Mouse (Mus musculus): ENCODE data around the gene Kif26a.
A peak's percentile ranks its signal among the peaks of the same experiment; 100 is the strongest.

Kif26a gene

DNA sequence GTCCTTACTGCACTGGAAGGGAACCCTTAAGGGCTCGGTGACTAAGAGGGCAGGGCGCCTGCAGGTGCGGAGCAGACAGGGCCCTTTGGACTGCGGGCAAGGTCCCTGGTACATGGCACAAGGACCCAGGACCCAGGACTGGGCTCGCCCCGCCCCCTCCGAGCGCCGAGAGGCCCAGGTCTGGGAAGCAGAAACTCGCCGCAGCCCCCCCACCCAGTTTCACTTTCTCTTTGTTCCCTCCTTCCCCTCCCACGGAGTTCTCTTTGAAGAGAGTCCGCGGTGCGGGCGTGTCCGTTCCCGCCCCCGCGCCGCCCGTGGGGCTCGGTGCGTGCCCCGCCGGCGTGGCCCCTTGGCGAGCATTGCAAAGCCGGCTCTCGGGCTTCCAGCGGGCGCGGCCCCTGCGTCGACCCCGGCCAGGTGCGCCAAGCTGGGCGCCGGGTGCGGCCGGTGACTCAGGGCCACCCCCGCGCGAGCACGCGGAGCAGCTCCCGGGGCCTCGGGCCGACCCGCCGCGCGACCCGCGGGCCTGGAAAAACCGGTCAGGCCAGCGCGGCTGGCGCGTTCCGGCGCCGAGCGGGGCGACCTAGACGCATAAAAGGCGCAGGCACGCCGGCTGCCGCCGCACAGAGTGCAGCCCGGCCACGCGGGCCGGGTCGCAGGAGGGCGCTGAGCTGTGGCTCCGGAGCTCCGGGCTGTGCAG, 15.7 kb upstream of the Kif26a start:
- no peak for DNase-seq (ENCODE audit: low spot score)

DNA sequence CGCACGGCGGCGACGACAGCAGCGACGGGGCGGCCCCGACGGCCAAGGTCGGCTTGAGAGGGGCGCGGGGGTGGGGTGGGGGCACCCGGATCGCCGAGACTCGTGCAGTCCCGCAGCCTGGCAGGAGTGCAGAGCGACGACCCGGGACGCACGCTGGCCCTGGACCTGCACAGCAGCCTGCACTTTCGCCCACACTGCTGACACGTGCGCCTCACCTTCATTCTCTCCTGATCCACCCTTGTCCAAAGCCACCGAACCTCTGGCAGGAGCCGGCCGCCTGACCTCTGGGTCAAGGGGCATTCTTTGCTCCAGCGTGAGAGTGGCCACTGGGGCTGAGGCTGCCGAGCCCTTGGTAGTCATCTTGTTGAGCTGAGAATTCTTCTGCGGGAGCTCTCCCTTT, 15.1 kb upstream of the Kif26a start:
- no peak for DNase-seq (ENCODE audit: low spot score)

DNA sequence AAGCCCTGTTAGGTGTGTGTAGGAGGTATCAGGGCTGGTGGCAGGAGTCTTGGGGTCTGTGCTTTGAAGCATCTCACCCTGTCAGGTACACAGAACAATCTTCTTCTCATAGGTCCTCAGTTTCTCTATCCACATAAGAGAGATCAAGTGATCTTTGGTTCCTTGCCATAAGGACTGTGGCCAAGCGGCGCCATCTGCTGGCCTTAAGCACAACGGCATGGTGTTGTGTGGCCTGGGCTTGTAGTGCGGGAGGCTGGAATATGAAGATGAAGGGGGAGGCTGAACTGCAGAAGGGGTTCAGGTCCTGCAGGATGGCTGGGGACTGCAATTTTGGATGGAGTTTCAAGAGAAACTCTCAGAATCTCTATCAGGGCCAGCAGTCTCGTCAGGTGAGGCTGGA, 5.8 kb upstream of the Kif26a start:
- DNase-seq (ENCODE audit: low spot score): no peak

DNA sequence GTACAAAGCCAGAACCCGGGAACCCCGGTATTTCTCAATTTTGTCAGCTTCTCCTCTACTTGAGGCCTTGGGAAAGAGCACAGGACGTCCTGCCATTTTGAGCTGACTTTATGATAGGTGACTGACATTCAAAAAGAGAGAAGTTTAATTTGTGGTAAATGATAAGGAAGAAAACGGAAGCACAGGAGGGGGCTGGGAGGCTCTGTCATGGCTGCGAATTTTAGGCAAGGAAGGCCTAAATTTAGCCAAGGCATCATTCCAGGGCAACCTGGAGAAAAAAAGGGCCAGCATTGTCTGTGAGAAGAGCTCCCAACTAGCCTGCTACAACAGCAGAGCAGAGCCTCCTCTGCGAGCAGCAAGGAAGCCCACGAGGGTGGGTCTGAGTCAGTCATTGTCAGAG, 5.3 kb upstream of the Kif26a start:
- no peak for DNase-seq (ENCODE audit: low spot score)

DNA sequence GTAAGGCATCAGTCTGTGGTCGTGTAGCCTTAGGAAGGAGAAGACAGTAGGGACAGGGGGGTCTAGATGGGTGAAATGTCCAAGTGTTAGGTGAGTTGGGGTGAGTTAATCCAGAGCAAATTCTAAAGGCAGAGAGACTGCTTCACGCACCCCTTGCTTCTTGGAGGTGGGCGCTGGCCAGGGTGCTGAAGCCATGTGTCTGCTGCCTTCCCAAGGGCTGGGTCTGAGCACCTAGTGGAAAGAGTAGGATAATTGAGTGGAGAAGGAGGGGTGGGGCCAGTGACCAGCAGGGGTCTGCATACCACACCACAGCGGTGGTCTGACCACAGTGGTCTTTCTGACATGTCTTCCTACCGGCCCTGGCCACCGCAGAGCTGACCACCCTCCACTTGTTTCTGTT, 4.7 kb upstream of the Kif26a start:
- DNase-seq (ENCODE audit: low spot score): no peak

DNA sequence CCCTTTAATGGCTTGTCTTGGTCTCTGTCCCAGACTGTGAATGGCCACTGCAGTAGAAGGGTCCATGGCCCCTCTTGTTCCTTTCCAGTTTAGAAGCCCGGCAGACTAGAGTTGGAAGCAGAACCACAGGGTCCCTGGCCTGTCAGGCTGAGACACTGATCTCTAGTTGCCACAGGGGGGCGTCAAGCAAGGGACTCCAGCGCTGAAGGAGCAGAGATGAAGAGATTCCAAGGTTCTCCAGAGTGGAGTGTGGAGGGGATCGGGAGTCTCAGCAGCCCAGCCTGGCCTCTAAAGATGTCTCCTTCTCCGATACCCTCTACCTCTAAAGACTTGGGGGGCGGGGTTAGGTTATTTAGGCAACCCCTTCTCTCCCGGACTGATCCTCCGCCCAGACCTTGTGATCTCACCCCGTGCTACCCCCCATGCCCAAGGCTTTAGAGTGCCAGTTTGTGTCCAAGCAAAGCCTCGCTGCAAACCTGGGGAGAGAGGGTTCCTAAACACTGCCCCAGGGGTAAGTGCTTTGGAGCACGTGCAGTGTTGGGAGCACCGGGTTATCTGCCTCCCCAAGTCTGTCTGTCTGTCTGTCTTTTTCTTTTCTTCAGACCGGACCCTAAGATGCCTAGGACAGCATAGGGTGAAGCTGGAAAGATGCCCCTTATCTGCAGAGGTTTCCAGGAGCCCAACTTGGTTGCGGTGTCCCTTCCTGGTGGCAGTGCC, 2.7 kb upstream of the Kif26a start:
- DNase-seq (ENCODE audit: low spot score): no peak

DNA sequence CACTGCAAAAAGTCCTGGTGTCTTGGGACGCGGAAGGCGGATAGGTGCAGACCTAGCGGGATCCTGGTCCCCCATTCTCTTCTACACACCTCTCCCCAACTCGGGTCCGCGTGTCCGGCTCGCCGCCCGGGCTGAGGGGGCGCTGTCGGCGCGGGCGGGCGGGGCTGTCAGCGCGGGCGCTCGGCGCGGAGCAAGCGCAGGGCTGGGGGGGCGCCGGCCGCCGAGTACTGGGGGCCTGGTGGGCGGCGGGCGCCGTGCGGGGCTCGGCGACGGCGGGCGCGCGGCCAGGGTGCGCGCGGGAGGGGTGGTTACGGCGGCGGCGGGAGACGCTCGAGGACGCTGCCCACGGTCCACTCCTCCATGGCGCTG, 2.2 kb upstream of the Kif26a start:
- no peak for DNase-seq (ENCODE audit: low spot score)

DNA sequence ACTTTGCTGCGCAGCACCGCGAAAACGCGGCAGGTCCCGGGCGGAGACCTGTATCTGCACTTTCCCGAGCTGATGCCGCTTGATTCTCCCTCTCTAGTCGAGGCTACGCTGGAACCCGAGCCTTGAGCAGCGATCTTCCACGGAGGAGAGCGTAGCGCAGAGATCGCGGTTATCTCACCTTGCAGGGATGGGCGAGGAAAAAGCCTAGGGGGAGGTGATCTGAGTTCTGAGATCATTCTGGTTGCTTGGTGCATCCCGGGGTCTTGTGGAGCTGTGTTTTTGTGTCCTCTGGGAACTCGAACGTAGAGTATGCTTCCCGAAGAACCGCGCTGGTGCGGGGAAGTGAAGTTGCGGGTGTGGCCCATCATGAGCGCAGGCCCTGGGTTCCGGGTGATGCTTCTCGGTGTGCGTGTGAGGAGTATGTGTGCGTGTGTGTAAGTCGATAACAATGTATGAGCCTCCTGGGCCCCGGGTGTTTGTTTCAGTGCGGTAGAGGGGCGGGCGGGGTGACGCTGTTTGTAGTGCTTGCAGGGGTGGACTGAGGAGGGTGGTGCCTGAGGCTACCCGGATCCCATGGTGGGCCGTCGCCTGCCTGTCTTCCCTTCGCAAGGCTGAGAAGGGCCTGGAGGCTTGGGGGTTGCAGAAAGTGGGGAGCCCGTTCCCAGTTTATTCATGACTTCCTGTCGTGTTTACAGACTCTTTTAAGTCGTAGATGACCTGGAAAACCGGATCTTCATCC, 1.5 kb upstream of the Kif26a start:
- DNase-seq (ENCODE audit: low spot score): no peak

DNA sequence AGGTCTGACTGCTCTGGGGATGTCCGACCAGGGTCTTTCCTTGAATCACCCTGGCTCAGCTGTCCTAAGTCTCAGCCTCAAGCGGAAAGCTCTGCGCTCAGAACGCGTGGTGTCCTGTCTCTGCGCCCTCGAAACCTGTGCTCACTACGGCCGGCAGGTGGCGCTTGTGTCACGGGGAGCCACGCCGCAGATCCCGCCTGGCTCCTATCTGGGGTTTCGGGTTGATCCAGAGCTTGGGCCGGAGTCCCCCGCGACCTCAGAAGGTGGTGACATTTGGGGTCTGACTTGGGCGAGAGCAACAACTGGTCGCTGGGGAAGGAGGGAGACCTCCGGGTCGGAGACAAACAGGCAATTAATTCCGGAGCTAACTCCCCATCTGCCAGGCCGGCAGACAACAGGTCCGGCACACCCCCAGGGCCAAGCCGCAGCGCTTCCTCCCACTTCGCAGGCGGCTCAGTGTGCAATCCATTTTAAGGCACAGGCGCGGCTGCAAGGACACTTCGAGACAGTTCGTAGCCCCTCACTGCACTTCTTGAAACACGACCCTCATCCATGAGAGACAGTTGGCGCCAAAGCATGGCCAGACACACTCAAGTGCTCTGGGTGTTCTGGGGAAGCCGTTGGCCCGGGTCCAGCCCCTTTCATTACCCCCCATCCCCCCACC, 665 bp upstream of the Kif26a start:
- DNase-seq (ENCODE audit: low spot score): peak; percentile 43

DNA sequence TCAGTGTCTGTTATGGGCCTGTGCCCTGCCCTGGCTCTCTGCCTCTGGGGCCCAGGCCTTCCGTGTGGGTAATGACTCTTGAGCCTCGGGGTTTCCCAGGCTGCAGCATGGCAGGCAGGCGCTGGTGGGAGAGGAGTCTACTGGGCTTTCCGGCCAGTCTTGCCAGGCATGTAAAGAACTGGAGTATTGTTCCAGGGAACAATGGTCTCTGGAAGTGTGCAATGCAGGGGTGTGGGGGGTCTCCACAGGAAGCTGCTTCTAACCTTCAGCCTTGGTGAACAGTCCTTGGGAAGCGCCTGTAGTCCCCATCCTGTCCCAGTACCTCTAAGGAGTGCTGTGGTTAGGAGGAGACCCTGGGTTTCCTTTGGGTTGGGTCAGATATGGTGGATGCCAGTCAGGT, 1.4 kb downstream of the Kif26a start:
- DNase-seq (ENCODE audit: low spot score): no peak

DNA sequence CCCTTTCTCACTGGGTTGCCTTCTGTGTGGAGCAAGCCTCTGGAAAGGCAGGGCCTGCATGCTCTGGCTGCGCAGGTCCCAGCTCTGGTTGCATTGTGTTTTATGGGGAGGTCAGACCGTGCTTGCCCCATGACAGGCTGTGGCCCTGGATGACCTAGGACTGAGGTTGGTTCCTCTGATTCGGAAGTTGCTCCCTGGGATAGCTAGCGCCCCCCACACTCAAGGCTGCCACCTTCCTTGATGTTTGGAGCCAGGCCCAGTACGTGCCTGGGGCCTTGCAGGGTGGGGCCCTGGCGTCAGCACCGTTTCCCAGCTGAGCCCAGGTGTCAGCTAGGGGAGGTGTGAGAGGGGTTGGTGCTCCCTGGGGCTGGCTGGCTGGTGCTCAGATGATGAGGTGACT, 4.0 kb downstream of the Kif26a start:
- DNase-seq (ENCODE audit: low spot score): no peak

DNA sequence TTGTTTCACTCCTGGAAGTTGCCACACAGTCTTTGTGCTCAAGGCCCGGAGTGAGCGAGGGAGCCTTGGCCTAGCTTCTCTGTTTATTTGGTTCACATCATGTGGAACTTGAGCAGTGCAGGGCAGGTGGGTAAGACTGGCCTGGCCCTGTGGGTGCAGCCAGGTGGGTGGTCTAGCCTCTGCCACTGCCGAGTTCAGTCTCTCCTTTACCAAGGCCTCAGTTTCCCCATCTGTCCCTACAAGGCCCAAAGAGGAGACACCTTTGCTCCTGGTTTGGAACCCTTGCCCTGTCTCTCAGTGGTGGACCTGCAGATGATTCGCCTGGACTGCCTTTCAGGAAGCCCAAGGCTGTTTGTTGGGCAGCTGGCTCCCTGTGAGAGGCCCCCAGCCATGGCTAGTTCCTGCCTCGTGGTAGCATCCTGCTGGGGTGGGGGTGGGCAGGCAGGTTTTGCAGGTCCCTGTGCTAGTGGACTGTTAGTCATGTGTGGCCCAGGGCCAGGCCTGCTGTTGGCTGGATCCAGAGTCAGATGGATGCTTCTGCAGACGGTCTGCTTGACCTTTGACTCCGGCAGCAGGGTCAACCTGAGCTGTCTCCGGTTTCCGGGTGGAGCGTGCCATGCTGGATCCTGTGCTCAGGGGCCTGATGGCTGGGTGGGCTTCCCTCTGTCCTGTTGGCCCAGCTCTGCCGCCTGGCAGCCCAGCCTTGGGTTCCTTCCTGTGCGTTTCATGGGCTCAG, 5.4 kb downstream of the Kif26a start:
- DNase-seq (ENCODE audit: low spot score): no peak

DNA sequence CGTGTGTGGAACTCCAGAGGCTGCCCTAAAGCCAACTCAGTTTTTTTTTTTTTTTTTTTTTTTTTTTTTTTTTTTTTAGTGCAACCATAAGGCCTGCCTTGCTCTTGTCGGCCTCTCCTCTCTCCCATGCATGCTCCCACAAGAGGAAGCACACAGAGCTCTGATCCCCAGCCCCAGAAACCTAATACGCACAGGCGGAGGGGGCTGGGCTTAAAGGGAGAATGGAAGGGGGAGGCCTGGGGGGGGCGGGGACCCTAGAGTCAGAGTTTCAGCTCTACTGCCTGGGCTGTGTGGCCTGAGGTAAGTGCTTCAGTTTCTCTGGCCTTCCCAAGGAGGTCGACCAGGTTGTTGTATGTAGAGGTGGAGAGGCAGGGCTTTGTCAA, 6.0 kb downstream of the Kif26a start:
- DNase-seq (ENCODE audit: low spot score): no peak

DNA sequence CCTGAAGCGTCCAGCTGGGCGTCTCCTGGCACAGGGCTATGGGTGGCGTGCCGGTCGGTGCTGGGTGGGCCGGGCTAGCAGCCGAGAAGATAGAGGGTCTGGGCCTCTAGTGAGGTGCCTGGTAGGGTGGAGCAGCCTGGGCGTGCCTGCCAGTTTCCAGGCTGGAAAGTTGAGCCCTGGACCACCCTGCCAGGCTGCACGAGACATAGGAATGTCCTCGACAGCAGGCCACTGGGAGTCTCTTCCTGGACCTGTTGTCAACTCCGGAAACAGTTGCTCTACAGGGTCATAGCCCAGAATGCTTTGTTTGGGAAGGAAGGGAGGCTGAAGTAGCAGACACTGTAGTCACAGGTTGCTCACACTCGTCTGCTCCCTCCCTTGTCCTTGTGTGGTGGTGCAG, 7.6 kb downstream of the Kif26a start:
- no peak for DNase-seq (ENCODE audit: low spot score)

DNA sequence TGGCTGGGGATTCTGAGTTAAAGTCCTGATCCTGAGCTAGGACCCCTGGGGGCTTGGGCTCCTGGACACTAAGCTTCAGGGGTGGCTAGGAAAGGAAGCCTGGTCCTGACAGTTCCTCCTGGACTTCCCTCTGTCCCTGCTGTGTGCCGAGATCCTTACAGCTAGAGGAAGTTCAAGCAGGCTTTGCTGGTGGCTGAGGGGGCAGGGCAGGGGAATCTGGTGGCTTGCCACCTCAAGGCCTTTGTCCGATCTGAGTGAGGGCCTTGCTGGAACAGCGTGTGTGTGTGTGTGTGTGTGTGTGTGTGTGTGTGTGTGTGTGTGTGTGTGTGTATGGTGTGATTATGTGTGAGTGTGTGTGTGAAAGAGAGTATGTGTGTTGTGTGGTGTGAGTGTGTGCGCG, 8.5 kb downstream of the Kif26a start:
- no peak for DNase-seq (ENCODE audit: low spot score)

DNA sequence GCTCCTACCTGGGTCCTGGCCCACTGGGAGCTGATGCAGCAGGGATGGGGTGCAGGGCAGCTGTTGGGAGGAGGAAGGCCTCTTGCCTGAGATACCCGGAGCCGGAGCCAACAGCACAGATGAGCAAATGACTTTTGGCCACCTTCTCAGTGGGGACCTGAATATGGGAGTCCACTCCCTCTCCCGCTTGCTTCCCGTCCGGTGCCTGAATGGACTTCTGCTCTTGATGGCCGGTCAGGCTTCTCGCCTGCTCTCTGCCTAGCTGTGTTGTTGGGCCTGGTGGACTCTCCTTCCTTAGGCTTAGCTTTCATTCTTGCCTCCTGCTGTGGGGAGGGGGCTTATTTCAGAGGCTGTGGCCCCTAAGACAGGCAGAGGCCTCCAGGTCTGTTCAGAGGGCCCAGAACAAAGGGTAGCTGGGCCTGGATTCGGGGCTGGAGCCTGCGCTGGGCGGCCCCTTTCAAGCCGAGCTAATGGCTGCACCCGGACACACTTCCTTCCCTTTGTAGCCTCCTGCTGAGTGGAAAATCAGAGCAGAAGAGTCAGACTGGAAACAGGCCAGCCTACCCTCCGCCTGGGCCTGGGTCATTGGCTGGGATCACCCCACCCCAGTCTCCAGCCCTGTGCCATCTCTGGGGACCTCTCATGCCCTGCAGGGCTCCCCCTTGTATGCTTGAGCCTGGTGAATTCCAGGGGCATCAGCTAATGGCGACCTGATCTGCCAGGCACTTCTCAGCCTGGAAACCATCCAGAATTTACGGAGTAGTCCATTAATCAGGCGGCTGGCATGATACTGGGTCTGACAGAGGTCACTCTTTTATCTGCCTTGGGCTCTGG, 9.4 kb downstream of the Kif26a start:
- no peak for DNase-seq (ENCODE audit: low spot score)

DNA sequence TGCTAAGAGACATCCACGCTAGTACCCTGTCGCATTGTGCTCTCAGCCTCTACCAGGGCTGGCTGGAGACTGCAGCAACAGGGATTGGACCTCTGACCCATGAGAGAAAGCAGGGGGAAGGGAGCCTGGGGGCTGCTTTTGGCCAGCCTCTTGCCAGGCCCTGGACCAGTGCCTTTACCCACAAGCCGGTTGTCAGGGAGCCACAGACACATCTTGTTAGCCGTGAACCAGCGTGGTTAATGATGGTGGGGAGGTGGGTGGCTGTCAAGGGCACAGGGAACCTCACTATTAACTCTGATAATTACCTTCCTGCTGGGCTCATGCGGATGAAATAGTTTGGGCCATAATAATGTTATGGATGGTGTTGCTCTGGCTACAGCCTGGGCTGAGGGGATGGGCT, 10.8 kb downstream of the Kif26a start:
- DNase-seq (ENCODE audit: low spot score): no peak

DNA sequence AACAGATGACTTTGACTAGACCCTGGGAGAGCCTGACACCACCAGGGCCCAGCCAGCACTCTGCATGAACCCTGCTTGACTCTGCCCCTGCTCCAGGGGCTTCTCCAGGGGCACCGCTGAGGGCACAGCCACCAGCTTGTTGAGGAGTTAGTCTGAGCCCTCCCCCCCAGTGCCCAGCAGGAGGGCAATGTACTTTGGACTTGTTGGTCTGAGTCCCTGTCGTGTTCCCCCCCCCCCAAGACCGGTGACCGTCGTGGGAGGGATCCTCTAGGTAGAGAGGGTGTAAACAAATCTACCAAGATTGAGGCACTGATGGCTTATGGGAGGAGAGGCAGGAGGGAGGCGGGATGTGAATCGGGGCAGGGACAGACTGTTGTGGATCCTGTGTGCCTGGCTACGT, 12.2 kb downstream of the Kif26a start:
- no peak for DNase-seq (ENCODE audit: low spot score)

DNA sequence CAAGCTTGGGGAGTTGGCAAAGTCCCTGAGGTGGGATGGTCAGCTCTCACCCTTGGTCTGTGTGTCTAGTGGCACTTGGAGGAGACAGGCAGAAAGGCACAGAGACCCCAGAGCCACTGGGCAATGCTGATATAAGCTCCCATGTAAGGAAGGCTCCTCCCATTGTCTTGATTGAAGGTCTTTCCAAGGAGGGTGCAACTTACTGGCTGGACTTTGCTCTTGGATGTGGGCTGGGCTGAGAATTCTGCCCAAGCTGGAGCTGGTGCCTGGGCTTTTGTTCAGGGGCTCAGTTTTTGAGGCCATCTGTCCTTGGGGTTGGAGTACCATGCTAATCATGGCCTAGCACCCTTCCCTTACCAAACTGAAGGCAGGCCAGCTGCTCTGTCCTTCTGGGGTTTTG, 12.8 kb downstream of the Kif26a start:
- no peak for DNase-seq (ENCODE audit: low spot score)

DNA sequence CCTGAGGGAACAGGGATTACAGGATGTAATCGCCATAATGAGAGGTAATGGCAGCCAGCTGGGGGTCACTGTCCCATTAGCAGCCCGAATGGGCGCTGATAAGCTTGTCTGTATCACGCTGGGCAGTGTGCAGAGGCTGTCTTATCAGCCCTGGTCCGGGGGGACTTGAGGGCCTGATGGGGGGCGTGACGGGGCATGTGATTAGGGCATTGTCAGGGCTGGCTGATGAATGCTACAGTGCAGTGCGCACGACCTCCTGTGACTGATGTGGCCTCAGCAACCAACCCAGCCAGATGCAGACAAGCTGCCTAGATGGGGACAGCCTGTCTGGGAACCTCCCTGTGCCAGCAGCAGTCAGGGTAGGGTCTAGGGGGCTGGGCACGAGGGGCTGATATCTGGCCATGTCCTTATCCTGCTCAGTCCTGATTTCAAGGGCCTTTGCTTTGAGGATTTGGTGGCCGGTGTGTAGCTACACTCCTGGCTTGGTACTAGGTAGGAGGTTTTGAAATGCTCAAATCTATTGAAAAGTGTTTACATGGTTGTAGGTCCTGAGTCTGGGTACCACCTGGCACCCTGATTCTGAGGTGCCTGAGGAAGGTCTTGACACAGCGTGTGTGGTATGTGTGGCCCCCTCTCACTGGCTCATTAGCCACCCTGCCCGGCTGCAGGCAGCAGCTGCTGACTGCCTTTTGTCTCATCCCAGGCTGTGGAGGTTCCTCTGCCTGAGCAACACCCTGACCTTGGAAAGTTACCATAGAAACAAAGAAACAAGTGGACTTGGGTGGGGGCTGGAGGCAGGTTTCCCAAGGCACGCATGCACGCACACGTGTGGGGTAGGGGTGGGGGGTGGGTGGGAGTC, 18.2 kb downstream of the Kif26a start:
- DNase-seq (ENCODE audit: low spot score): no peak
